Mouse (Mus musculus): ENCODE measurements around the gene Icam5. TPM values are rescaled to one million over a fixed set of nuclear protein-coding genes. Genes with fewer than 3 reads are reported as not detected.
"Not testable (repeated sequence)": the region's sequence is repeated elsewhere in the genome, so short reads cannot be mapped to it uniquely, and the experiment has no call there.

Icam5 gene
- total RNA-seq (2014; fragmentation: Nextera tagmentation) (1.1 and 1.2 TPM in 2 replicates), total RNA-seq (2017) (0.05 and 0.27 TPM in 2 replicates)

DNA sequence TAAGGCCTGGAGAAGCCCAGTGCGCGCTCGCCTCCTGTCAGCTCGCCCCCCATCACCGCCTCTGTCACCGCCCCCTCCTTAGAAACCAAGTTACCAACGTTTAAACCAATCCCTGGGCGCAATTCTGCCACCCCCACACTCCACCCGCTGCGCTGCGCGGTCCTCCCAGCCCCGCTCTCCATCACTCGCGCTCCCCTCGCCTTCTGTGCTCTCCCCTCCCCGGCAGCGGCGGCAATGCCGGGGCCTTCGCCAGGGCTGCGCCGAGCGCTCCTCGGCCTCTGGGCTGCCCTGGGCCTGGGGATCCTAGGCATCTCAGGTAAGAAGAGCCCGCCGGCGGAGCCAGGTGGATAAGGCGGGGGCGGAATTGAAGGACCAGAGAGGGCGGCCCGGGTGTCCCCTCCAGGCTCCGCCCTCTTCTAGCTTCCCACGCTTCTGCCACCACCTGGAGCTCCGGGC, at the start of gene Icam5:
Gene Icam5 (plus strand): TSS at position 178 of the 456 bp plus-strand sequence.
- no peak for ATAC-seq (replicated peaks; ENCODE audit: low FRiP score, low TSS enrichment, poor library complexity, severe bottlenecking)

DNA sequence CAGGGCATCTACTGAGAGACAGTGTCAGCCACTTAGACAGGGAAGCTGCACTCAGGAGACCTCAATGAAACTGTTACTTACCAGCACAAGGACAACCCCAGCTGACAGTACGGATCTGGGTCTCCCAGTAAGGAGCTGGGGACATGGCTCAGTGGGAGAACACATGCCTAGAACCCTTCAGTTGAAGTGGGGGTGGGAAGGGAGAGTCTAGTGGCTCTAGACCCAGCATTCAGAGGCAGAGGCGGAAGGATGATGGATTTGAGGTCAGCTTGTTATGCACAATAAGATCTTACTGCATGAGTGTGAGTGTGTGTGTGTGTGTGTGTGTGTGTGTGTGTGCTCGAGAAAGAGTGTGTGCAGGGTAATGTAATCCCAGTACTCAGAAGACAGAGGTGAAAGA, 49.7 kb upstream of the Icam5 start:
- ATAC-seq (replicated peaks; ENCODE audit: low FRiP score, low TSS enrichment, poor library complexity, severe bottlenecking), result no peak

- ATAC-seq (replicated peaks; ENCODE audit: low FRiP score, low TSS enrichment, poor library complexity, severe bottlenecking), result no peak
Observed at GRCm38 (mm10) chr9:20983169-20983568, 48.7 kb upstream of the Icam5 start.

- no peak for ATAC-seq (replicated peaks; ENCODE audit: low FRiP score, low TSS enrichment, poor library complexity, severe bottlenecking)
Observed at GRCm38 (mm10) chr9:20986952-20987686, 44.8 kb upstream of the Icam5 start.

GRCm38 (mm10) chr9:20987953-20988352, 43.9 kb upstream of the Icam5 start:
- 0 out of 2 replicates have a peak, but pooled peaks have one; percentile 19 for ATAC-seq (replicated peaks; ENCODE audit: low FRiP score, low TSS enrichment, poor library complexity, severe bottlenecking)

GRCm38 (mm10) chr9:20990861-20991260, 41.0 kb upstream of the Icam5 start:
- ATAC-seq (replicated peaks; ENCODE audit: low FRiP score, low TSS enrichment, poor library complexity, severe bottlenecking), result no peak

DNA sequence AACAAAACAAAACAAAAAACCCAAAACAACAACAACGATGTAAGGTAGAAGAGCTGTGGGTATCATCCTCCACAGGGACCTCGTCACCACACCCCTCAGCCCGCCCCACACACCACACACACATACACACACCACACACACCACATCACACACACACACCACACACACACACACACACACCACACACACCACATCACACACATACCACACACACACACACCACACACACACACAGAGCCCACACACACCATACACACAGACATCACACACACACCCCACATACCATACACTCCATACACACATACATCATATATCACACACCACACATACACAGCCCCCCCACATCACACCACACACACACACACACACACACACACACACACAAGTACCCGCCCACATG, 40.3 kb upstream of the Icam5 start:
- ATAC-seq (replicated peaks; ENCODE audit: low FRiP score, low TSS enrichment, poor library complexity, severe bottlenecking), result no peak

- no peak for ATAC-seq (replicated peaks; ENCODE audit: low FRiP score, low TSS enrichment, poor library complexity, severe bottlenecking)
Observed at GRCm38 (mm10) chr9:20993165-20993898, 38.5 kb upstream of the Icam5 start.

DNA sequence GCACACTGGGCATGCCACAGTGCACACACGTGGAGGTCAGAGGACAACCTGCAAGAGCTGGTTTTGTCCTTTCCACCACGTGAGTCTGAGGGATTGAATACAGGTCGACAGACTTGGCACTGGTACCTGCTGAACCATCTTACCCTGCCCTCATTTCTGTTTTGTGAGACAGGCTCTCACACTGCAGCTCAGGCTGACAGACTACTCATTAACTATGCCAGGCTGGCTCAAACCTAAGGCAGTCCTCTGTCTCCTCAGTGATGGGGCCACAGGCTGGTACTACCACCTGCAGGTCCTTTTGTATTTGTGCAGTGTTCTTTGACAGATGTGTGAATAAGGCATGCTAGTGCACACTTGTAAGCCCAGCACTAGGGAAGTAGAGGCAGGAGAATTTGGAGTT, 36.8 kb upstream of the Icam5 start:
- no peak for ATAC-seq (replicated peaks; ENCODE audit: low FRiP score, low TSS enrichment, poor library complexity, severe bottlenecking)

- no peak for ATAC-seq (replicated peaks; ENCODE audit: low FRiP score, low TSS enrichment, poor library complexity, severe bottlenecking)
Observed at GRCm38 (mm10) chr9:20997065-20997464, 34.8 kb upstream of the Icam5 start.

DNA sequence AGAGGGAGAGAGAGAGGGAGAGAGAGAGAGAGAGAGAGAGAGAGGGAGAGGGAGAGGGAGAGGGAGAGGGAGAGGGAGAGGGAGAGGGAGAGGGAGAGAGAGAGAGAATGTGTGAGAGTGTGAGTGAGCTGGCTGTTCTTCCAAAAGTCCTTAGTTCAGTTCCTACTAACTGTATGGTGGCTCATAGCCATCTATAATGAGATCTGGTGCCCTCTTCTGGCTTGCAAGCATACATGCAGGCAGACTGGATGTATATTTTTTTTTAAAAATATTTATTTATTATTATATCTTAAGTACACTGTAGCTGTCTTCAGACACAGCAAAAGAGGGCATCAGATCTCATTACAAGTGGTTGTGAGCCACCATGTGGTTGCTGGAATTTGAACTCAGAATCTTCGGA, 33.5 kb upstream of the Icam5 start:
- ATAC-seq (replicated peaks; ENCODE audit: low FRiP score, low TSS enrichment, poor library complexity, severe bottlenecking), result not testable (repeated sequence)

DNA sequence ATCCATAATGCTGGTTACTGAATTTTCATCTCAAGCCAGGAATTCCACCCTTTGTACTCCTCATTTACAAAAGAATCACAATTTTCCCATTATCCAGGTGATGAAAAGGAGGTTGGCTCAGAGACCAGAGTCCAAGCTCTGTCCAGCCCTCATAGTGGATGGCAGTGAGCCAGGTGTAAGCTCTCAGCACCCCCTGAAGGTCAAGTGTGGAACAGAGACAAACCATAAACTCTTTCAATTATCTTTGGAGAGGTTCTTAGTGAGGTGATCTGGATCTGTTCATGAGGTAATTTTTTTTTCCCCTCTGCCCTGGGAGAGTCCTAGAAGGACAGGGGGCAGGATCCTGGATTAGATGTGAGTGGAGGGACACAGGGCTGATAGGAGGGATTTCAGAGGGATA, 31.1 kb upstream of the Icam5 start:
- no peak for ATAC-seq (replicated peaks; ENCODE audit: low FRiP score, low TSS enrichment, poor library complexity, severe bottlenecking)

GRCm38 (mm10) chr9:21001651-21002200, 30.1 kb upstream of the Icam5 start:
- ATAC-seq (replicated peaks; ENCODE audit: low FRiP score, low TSS enrichment, poor library complexity, severe bottlenecking), result no peak

DNA sequence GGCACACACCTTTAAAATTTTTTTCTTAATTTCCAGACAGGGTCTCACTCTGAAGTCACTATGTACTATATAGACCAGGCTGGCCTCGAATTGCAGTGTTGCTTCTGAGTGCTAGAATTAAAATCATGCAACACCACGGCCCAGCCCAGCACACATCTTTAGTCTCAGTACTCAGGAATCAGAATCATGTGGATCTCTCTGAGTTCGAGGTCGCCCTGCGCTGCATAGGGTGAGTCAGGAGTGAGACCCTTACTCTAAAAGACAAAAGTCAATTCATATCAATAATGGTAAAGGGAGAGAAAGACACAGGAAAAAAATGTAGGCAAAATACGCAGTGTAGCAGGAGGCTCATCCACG, 29.6 kb upstream of the Icam5 start:
- ATAC-seq (replicated peaks; ENCODE audit: low FRiP score, low TSS enrichment, poor library complexity, severe bottlenecking), result no peak

- peak; percentile 86 for ATAC-seq (replicated peaks; ENCODE audit: low FRiP score, low TSS enrichment, poor library complexity, severe bottlenecking)
Observed at GRCm38 (mm10) chr9:21002627-21003551, 29.0 kb upstream of the Icam5 start, which contains the start of gene Mrpl4. Gene Mrpl4 (plus strand): TSS chr9:21002738.

GRCm38 (mm10) chr9:21007313-21007952, 24.4 kb upstream of the Icam5 start:
- ATAC-seq (replicated peaks; ENCODE audit: low FRiP score, low TSS enrichment, poor library complexity, severe bottlenecking), result no peak

GRCm38 (mm10) chr9:21008007-21008406, 23.9 kb upstream of the Icam5 start:
- ATAC-seq (replicated peaks; ENCODE audit: low FRiP score, low TSS enrichment, poor library complexity, severe bottlenecking), result no peak

DNA sequence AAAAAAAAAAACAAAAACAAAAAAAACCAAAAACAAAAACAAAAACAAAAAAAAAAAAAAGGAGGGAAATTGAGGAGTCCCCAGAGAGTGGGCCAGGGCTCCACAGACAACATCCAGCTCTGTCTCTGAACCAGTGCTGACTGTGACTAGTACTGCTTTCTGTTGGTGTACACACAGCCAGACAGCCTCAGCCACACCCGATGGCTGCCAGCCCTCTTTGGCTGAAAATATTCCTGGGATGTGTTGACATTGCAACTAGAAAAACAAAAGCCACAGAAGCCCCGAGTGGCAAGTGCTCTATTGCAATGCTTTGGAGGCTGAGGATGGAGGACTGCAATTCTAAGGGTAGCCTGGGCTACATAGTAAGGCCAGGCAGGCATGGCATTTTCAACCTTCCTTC, 21.5 kb upstream of the Icam5 start:
- ATAC-seq (replicated peaks; ENCODE audit: low FRiP score, low TSS enrichment, poor library complexity, severe bottlenecking), result no peak

GRCm38 (mm10) chr9:21010939-21011541, 20.8 kb upstream of the Icam5 start:
- ATAC-seq (replicated peaks; ENCODE audit: low FRiP score, low TSS enrichment, poor library complexity, severe bottlenecking), result not testable (repeated sequence)

Measured in megakaryocyte-erythroid progenitor cell, adult 5-6 weeks (primary cell).